ENCODE assay signal across 8 mouse cellular contexts in the genomic region with DNA sequence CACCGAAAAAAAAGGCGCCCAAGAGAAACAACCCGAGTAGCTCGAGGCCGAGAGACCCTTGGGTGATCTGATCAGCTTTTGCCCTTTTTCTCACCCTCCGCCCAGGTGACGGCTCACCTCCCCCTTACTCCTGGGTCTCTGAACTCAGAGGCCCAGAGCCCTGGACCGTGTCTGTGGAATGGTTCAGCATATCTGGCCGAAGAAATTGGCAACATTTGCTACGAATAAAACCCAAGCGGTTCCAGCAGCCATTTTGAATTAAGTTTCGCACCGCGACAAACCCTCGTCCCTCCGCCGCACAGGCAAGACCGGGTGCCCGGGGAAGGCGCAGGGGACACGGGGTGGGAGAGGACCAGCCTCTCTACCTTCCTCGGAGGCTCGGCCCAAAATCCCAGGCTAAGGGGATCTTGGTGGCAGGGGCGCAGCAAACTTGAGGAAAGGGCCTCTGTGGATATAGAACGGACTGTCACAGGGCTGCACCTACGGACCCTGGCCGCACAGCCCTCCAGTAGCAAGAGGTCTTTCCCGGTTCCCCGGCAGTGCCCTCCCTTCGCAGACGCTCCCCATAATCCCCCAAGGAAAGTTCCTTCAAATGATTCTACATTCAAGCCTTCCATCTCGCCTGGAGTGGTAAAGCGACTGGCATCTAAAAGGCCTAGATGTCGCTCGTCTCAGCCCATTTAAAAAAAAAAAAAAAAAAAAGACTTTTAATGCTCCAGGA. TPM values are rescaled to one million over a fixed set of nuclear protein-coding genes. Genes with fewer than 3 reads are reported as not detected.
DNase-seq lines count a peak whose midpoint lies in the region; ATAC-seq and TF ChIP-seq lines count a peak whose summit lies in the region.

No protein-coding gene starts in this region.

- no peaks in the 10 kb centered on the region for H3K36me3 ChIP-seq in kidney, adult 2 months (ENCODE audit: control insufficient read depth, insufficient read depth, low read length)
- 0 out of 2 replicates have a peak, but pooled peaks cover 3% of the 10 kb centered on the region for H3K36me3 ChIP-seq in kidney, postnatal 0 days (ENCODE audit: insufficient read depth, low read length)
- H3K36me3 ChIP-seq in midbrain, embryonic 14.5 days (ENCODE audit: control insufficient read depth, insufficient read depth, low read length): no peaks in the 10 kb centered on the region

- H3K9ac ChIP-seq in kidney, postnatal 0 days (ENCODE audit: low read depth, low read length): peak overlapping the region; percentile 93
- H3K9ac ChIP-seq in midbrain, embryonic 14.5 days (replicated peaks; ENCODE audit: low read length): peak overlapping the region; percentile 75

- TF ChIP-seq CTCF in kidney, adult 2 months (conservative IDR thresholded peaks at IDR 0.05; ENCODE audit: insufficient read depth, insufficient read length, low read depth, low read length): no peak
- no peak for TF ChIP-seq CTCF in kidney, postnatal 0 days (IDR thresholded peaks at IDR 0.05; ENCODE audit: low read depth)

- H3K27ac ChIP-seq in kidney, adult 2 months (ENCODE audit: insufficient read depth, low read depth, low read length): no peak overlapping the region
- H3K27ac ChIP-seq in kidney, postnatal 0 days: peak overlapping the region; percentile 97
- peak overlapping the region; percentile 62 for H3K27ac ChIP-seq in midbrain, embryonic 14.5 days (replicated peaks; ENCODE audit: low read depth, low read length)

- H3K4me1 ChIP-seq in kidney, adult 2 months (ENCODE audit: control insufficient read depth, insufficient read depth, low read length): no peaks in the 10 kb centered on the region
- no peaks in the 10 kb centered on the region for H3K4me1 ChIP-seq in kidney, postnatal 0 days (replicated peaks; ENCODE audit: insufficient read depth, low read length)
- peaks cover 48% of the 10 kb centered on the region for H3K4me1 ChIP-seq in midbrain, embryonic 14.5 days (ENCODE audit: control insufficient read depth, insufficient read depth, low read length)

- no peak for DNase-seq in kidney, adult 2 months
- DNase-seq in kidney, adult 9 months: no peak
- peak; percentile 28 for DNase-seq in adrenal gland, postnatal 25 days
- peak; percentile 26 for DNase-seq in gastrocnemius, postnatal 10 days
- DNase-seq in kidney, postnatal 0 days (ENCODE audit: low spot score): peak; percentile 37
- DNase-seq in midbrain, embryonic 14.5 days: peak; percentile 64
- no peak for DNase-seq in spleen, adult 12 weeks (ENCODE audit: low spot score)

- H3K4me2 ChIP-seq in kidney, postnatal 0 days (ENCODE audit: low read length): peak overlapping the region; percentile 86
- peak overlapping the region; percentile 92 for H3K4me2 ChIP-seq in midbrain, embryonic 14.5 days (ENCODE audit: low read length)

- no peaks in the 10 kb centered on the region for H3K27me3 ChIP-seq in kidney, adult 2 months (replicated peaks; ENCODE audit: control insufficient read depth, insufficient read depth, low read length)
- H3K27me3 ChIP-seq in kidney, postnatal 0 days (ENCODE audit: insufficient read depth, low read length): no peaks in the 10 kb centered on the region
- H3K27me3 ChIP-seq in midbrain, embryonic 14.5 days (ENCODE audit: control insufficient read depth, insufficient read depth, low read length): peaks cover 6% of the 10 kb centered on the region; the same call in 1 of the 2 replicates

- ATAC-seq in kidney, postnatal 0 days (replicated peaks; ENCODE audit: low FRiP score, low read depth): no peak
- ATAC-seq in midbrain, embryonic 14.5 days (ENCODE audit: low FRiP score, low TSS enrichment): no peak
- ATAC-seq in monocyte, adult 5-6 weeks (replicated peaks; ENCODE audit: insufficient number of reproducible peaks, low FRiP score, low TSS enrichment, poor library complexity, severe bottlenecking): no peak

- TF ChIP-seq POLR2A in kidney, adult 2 months (IDR thresholded peaks at IDR 0.05; ENCODE audit: low read depth, low read length): no peak

- 35% methylated on average over 35 of the region's 35 CpGs for WGBS in kidney, adult 2 months
- 7% methylated on average over 35 of the region's 35 CpGs for WGBS in kidney, postnatal 0 days
- 3% methylated on average over 35 of the region's 35 CpGs for WGBS in midbrain, embryonic 14.5 days

- H3K9me3 ChIP-seq in kidney, postnatal 0 days (replicated peaks; ENCODE audit: low read length): no peaks in the 10 kb centered on the region
- no peaks in the 10 kb centered on the region for H3K9me3 ChIP-seq in midbrain, embryonic 14.5 days (ENCODE audit: control insufficient read depth, low read length)

- peak overlapping the region; percentile 23 for H3K4me3 ChIP-seq in kidney, adult 2 months (ENCODE audit: insufficient read depth, low read depth, low read length)
- peak overlapping the region; percentile 84 for H3K4me3 ChIP-seq in kidney, postnatal 0 days (replicated peaks; ENCODE audit: low read depth, low read length)
- peak overlapping the region; percentile 62 for H3K4me3 ChIP-seq in midbrain, embryonic 14.5 days (replicated peaks; ENCODE audit: low read depth, low read length)

RNA-seq across cellular contexts. Expression of gene Meis1, which starts 4.2 kb away (rescaled TPM):
- polyA plus RNA-seq in kidney, adult 2 months (2012; rRNA removed): 6.2 TPM in 2 replicates
- 71.4 and 73.6 TPM in 2 replicates for total RNA-seq in adrenal gland, postnatal 25 days (2021)
- total RNA-seq in gastrocnemius, postnatal 10 days (2021): 1 to 10 TPM; 6.0 to 7.1 TPM
- polyA plus RNA-seq in kidney, postnatal 0 days (2015; fragmentation: Nextera tagmentation; extraction: Ambion mirVana): 59.0 and 66.7 TPM in 2 replicates
- 33.4 and 51.7 TPM in 2 replicates for polyA plus RNA-seq in midbrain, embryonic 14.5 days (2014; fragmentation: Nextera tagmentation; extraction: Ambion mirVana)
- total RNA-seq in monocyte, adult 5-6 weeks (2017): 6.7 to 11.1 TPM (median 10.2 TPM) in 3 replicates

Comparison
In these comparisons a context has a peak if more than half of its experiments do, and no peak if none do; other contexts are left out.
1. DNase-seq: peak in adrenal gland, postnatal 25 days (single experiment), gastrocnemius, postnatal 10 days (single experiment), kidney, postnatal 0 days (single experiment) and midbrain, embryonic 14.5 days (single experiment); none in kidney, adult 2 months (single experiment), kidney, adult 9 months (single experiment) and spleen, adult 12 weeks (single experiment).
2. H3K4me3 ChIP-seq: peak in every context shown above with its lines; median percentile 84 in kidney, postnatal 0 days; 62 in midbrain, embryonic 14.5 days; 23 in kidney, adult 2 months.